Mouse (Mus musculus) regulatory T cell (primary cell): Measurements from ENCODE around the gene A930002H24Rik.

ENCODE experiments used
- in situ Hi-C: fragments of 300-600 bp; cut with MboI, MseI; formaldehyde crosslinking; loops from one replicate; pipeline ENCODE4 v1.15.1; 2025; ENCODE audit warnings: high pct_unique_total_duplicates

The A930002H24Rik gene

DNA sequence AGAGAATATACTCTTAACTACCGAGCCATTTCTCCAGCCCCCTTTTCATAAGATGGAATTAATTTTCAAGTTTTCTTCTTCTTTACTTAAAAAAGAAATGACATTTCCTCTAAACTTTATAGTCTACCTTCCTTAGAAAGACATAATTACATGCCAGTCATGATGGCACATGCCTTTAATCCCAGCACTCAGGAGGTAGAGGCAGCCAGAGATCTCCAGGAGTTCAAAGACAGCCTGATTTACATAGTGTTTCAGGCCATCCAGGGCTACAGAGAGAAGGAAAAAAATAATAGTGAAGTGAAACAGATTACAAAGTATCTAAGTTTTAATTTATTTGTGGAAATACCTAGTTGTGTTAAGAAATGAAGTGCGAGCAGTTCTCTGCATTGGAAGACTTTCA is 27.4 kb downstream of the A930002H24Rik start:
- in situ Hi-C loops: no loop called here

DNA sequence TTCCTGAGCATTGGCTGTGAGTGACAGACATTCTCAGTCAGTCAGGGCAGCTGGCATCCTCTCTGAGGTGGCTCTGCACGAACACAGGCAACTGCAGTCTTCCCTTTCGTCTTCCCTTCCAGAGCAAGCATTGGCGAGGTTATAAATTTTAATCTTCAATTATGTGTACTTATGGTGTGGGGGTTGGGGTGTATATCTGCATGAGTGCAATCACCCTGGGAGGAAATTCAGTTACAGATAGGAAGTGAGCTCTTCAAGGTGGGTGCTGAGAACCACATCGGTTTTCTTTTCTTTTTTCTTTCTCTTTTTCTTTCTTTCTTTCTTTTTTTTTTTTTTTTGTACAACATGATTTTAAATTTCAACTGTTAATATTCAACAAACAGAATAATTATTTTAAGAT is 32.0 kb downstream of the A930002H24Rik start:
- in situ Hi-C loops: no loop called here

- in situ Hi-C loops: no loop called here
Measured at GRCm38 (mm10) chr17:63828561-63829332, 34.8 kb downstream of the A930002H24Rik start.

- in situ Hi-C loops: no loop called here
Measured at GRCm38 (mm10) chr17:63826767-63827166, 36.8 kb downstream of the A930002H24Rik start.

- in situ Hi-C loops: no loop called here
Measured at GRCm38 (mm10) chr17:63826196-63826595, 37.4 kb downstream of the A930002H24Rik start.

DNA sequence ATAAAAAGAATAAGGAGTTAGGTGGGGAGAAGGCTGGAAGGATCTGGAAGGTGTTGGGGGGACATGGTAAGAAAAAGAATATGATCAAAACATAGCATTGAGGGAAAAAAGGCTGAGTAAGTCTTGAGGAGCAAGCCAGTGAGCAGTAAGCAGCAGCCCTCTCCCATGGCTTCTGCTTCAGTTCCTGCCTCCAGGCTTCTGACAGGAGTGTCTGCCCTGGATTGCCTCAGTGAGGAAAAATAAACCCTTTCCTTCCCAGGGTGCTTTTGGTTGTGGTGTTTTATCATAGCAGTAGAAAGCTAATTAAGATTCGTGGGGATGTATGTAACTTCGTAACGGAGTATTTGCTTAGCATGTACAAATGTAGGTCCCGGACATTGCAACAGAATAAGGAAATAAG is 39.5 kb downstream of the A930002H24Rik start:
- in situ Hi-C loops: no loop called here

DNA sequence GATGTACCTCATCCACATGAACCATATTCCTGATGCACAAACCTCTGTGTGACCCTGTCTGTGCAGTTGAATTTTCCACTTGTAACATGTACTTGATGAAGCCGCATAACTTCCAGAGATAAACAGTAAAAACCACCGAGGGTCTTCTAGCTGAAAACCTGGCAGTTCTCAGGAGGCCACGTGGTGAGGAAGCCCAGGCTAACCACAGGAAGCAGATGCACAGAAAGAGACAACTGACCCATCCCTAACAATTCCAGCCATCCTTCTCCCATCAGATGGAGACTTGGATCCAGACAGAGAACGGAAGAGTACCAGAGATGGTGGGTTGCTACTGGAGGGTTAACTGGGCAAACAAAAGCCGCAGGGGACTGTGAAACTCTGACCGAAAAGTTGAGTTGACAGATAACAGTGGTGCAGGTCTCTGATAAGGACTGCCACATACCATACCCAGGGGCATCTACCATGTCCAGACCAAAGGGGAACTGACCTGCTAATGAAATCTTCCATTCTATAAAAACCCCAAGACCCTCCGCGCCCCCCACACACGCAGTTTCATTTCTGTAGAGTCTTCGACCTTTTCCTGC is 45.1 kb downstream of the A930002H24Rik start:
- in situ Hi-C loops: no loop called here

GRCm38 (mm10) chr17:63813552-63813951 is 50.0 kb downstream of the A930002H24Rik start:
- in situ Hi-C loops: no loop called here
